Mouse (Mus musculus) ES-E14 (cell line): ENCODE measurements around the gene Tns1.

Experiments used
- CHD2 ChIP-seq: IDR thresholded peaks from 2 replicates; pipeline ENCODE4 v1.6.1; 2014; ENCODE audit warnings: mild to moderate bottlenecking, low read depth, low read length, inconsistent platforms
- HCFC1 ChIP-seq: IDR thresholded peaks from 2 replicates; pipeline ENCODE4 v1.6.1; 2012; ENCODE audit warnings: low read length, inconsistent platforms, borderline replicate concordance; ENCODE audit not compliant: insufficient read depth
- MAFK ChIP-seq: IDR thresholded peaks from 2 replicates; pipeline ENCODE4 v1.6.1; 2014; ENCODE audit warnings: mild to moderate bottlenecking, low read depth, low read length, inconsistent platforms; ENCODE audit not compliant: insufficient read depth
- ZC3H11A ChIP-seq: IDR thresholded peaks from 2 replicates; pipeline ENCODE4 v1.6.1; 2012; ENCODE audit warnings: low read depth, mild to moderate bottlenecking, inconsistent platforms, low read length, borderline replicate concordance
- ZNF384 ChIP-seq: IDR thresholded peaks from 2 replicates; pipeline ENCODE4 v1.6.1; 2012; ENCODE audit warnings: low read depth, low read length, inconsistent platforms

DNA sequence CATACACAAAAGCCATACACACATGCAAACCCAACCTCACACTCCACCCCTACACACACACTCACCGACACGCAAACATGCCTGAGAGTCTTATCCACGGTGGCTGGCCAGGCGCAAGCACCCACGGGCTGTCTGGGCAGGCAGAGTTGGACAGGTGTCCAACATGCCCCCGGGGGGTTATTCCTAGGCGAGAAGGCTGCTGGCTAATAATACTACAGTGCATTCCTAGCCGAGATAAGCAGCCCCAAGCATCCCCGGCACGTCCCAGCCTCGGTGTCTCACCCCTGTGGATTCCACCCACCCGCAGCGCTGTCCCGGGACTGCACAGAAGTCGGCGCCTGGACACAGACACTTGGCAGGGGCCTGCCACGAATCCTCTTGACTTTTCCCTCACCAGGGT, 74.8 kb downstream of the Tns1 start:
- TF ChIP-seq ZC3H11A (no peak), CHD2 (no peak), MAFK (no peak), ZNF384 (no peak), HCFC1 (no peak)
